Mouse (Mus musculus) effector memory CD4-positive, alpha-beta T cell, adult 5 months (primary cell): ENCODE data around the gene Acap3. TPM values are rescaled to one million over a fixed set of nuclear protein-coding genes. Genes with fewer than 3 reads are reported as not detected.

Experiments
- polyA plus RNA-seq: library from polyadenylated mRNA; unstranded; fragments of 100-300 nt; shearing (Covaris generic); gene quantifications from one replicate; pipeline ENCODE4 v1.2.1, GENCODE M21; 2017

Gene Acap3
- polyA plus RNA-seq = 29.0 TPM

GRCm38 (mm10) chr4:155891551-155892001 lies at the start of gene Acap3, which contains the start of gene Pusl1:
Acap3 (plus strand) TSS chr4:155891822.
Pusl1 (minus strand) TSS chr4:155891781.

GRCm38 (mm10) chr4:155846871-155847578 lies 44.6 kb upstream of the Acap3 start, which contains the start of gene Dvl1:
Dvl1 (plus strand) TSS chr4:155847402.

DNA sequence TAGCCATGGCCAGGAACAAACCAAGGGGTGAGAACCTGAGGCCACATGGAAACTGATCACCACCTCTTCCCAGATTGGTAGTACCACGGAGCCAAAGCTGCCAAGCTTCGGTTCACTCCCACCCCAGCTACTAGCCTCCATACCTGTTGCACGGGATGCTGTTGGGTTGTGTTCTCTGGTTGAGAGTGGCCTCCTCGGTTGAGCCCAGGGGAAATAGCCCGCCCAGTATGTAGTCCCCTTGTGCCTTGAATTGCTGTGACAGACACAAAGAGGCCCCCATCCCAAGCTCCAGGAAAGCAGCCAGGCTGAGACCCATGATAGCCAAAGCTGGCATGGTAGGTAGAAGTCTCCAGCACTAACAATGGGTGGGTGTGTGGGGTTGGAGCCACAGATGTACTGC lies 28.6 kb upstream of the Acap3 start, which contains the start of gene Tas1r3:
Gene Tas1r3 (minus strand): TSS at position 362 of the 400 bp plus-strand sequence.

GRCm38 (mm10) chr4:155869317-155870033 lies 22.1 kb upstream of the Acap3 start, which contains the start of the genes Cptp and Ints11:
Cptp (minus strand) TSS chr4:155869440.
Ints11 (plus strand) TSS chr4:155869546.

DNA sequence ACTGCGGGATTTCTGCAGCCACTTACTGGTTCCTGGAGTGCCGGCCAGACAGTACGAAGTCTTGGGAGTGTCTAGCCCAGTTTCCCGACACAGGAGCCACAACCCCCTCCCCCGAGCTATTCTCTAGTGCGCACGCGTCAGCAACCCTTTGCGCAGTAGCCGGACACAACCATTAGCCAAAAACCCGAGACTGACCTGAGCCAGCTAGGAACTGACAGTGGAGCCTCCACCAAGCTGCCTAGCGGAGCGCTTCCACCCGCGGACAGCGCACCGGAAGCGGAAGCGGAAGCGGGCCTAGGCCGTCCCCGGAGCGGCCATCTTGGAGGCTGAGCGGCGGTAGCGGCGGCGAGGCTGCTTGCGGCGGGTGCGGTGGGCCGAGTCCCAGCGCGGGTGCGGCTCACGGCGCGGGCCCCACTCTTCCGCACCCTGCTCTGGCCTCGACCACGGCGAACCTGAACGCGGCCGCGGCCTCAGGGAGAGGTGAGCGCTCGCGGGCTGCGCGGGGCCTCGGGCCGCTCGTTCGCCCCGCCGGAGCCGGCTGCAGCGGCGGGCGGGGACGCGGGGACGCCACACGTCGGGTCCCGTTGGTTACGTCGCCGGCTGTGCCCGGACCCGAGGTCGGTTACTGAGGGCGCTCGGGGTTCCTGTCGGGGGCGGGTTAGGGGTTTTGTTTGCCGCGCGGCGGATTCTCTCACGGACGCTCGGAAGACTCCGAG lies 52.1 kb downstream of the Acap3 start, which contains the start of gene Ube2j2:
Gene Ube2j2 (plus strand): TSS at position 298 of the 716 bp plus-strand sequence.

Other genes starting within 250 kb of the Acap3 start
- not detected for gene Gm10563, start 246.4 kb upstream of the Acap3 start, polyA plus RNA-seq
- gene Mmp23, start 238.4 kb upstream of the Acap3 start, polyA plus RNA-seq = not detected
- 48.6 TPM for gene Mib2, start 222.6 kb upstream of the Acap3 start, polyA plus RNA-seq
- gene Fndc10, start 197.5 kb upstream of the Acap3 start, polyA plus RNA-seq = 11.6 TPM
- 83.3 TPM for gene Ssu72, start 187.0 kb upstream of the Acap3 start, polyA plus RNA-seq
- 0.11 TPM for gene Tmem240, start 157.0 kb upstream of the Acap3 start, polyA plus RNA-seq
- gene Atad3a, start 130.7 kb upstream of the Acap3 start, polyA plus RNA-seq = 69.8 TPM
- gene Vwa1, start 117.1 kb upstream of the Acap3 start, polyA plus RNA-seq = 0.14 TPM
- not detected for gene Tmem88b, start 105.9 kb upstream of the Acap3 start, polyA plus RNA-seq
- gene Ankrd65, start 101.4 kb upstream of the Acap3 start, polyA plus RNA-seq = not detected
- gene Mrpl20, start 88.9 kb upstream of the Acap3 start, polyA plus RNA-seq = 52.7 TPM
- 336 TPM for gene Ccnl2, start 79.3 kb upstream of the Acap3 start, polyA plus RNA-seq
- 103 TPM for gene Aurkaip1, start 60.5 kb upstream of the Acap3 start, polyA plus RNA-seq
- 1.7 TPM for gene Mxra8, start 52.1 kb upstream of the Acap3 start, polyA plus RNA-seq
- gene Dvl1, start 44.4 kb upstream of the Acap3 start, polyA plus RNA-seq = 78.2 TPM
- gene Tas1r3, start 28.5 kb upstream of the Acap3 start, polyA plus RNA-seq = 0.66 TPM
- gene Cptp, start 22.4 kb upstream of the Acap3 start, polyA plus RNA-seq = 4.3 TPM
- 58.5 TPM for gene Ints11, start 22.3 kb upstream of the Acap3 start, polyA plus RNA-seq
- 29.1 TPM for gene Pusl1, start within 50 bp of the Acap3 start, polyA plus RNA-seq
- 163 TPM for gene Ube2j2, start 52.0 kb downstream of the Acap3 start, polyA plus RNA-seq
- gene C1qtnf12, start 70.5 kb downstream of the Acap3 start, polyA plus RNA-seq = 4.2 TPM
- gene B3galt6, start 100.8 kb downstream of the Acap3 start, polyA plus RNA-seq = 7.5 TPM
- 443 TPM for gene Sdf4, start 101.0 kb downstream of the Acap3 start, polyA plus RNA-seq
- 675 TPM for gene Tnfrsf4, start 122.0 kb downstream of the Acap3 start, polyA plus RNA-seq
- gene Tnfrsf18, start 134.3 kb downstream of the Acap3 start, polyA plus RNA-seq = 435 TPM
- 0.27 TPM for gene Ttll10, start 167.6 kb downstream of the Acap3 start, polyA plus RNA-seq
- gene 9430015G10Rik, start 218.2 kb downstream of the Acap3 start, polyA plus RNA-seq = 26.8 TPM
- gene Rnf223, start 238.7 kb downstream of the Acap3 start, polyA plus RNA-seq = not detected